Mouse (Mus musculus) intestine, embryonic 15.5 days (tissue): Measurements from ENCODE around the gene Baiap2l2. TPM values are rescaled to one million over a fixed set of nuclear protein-coding genes. Genes with fewer than 3 reads are reported as not detected.

Experiments
- polyA plus RNA-seq: library from polyadenylated mRNA; unstranded; fragments of >200 nt; fragmentation: Nextera tagmentation; extraction: Ambion mirVana; gene quantifications from 2 replicates; pipeline ENCODE4 v1.2.1, GENCODE M21; 2015

The Baiap2l2 gene
- polyA plus RNA-seq, 1 experiment from 2014 or later = 12.3 TPM

Other genes with a start within 250 kb of the Baiap2l2 start
- gene Galr3, start 243.7 kb downstream of the Baiap2l2 start, polyA plus RNA-seq = 1.6 and 1.8 TPM in 2 replicates
- 53.5 and 56.2 TPM in 2 replicates for gene Ankrd54, start 222.6 kb downstream of the Baiap2l2 start, polyA plus RNA-seq
- 229 and 241 TPM in 2 replicates for gene Eif3l, start 210.4 kb downstream of the Baiap2l2 start, polyA plus RNA-seq
- gene Micall1, start 176.6 kb downstream of the Baiap2l2 start, polyA plus RNA-seq = 8.3 TPM in 2 replicates
- 311 and 328 TPM in 2 replicates for gene Polr2f, start 144.5 kb downstream of the Baiap2l2 start, polyA plus RNA-seq
- gene 1700088E04Rik, start 144.3 kb downstream of the Baiap2l2 start, polyA plus RNA-seq = 4.5 and 5.7 TPM in 2 replicates
- 7.9 and 8.2 TPM in 2 replicates for gene Sox10, start 120.3 kb downstream of the Baiap2l2 start, polyA plus RNA-seq
- 44.2 and 50.1 TPM in 2 replicates for gene Pick1, start 56.4 kb downstream of the Baiap2l2 start, polyA plus RNA-seq
- gene Gm49486, start 56.1 kb downstream of the Baiap2l2 start, polyA plus RNA-seq = 0.27 and 0.35 TPM in 2 replicates
- 0.16 TPM in 1 of 2 replicates, not detected in the other for gene Slc16a8, start 30.8 kb downstream of the Baiap2l2 start, polyA plus RNA-seq
- 20.2 and 21.6 TPM in 2 replicates for gene Pla2g6, start 42.9 kb upstream of the Baiap2l2 start, polyA plus RNA-seq
- 5.8 and 7.9 TPM in 2 replicates for gene Maff, start 61.1 kb upstream of the Baiap2l2 start, polyA plus RNA-seq
- 49.4 and 51.0 TPM in 2 replicates for gene Tmem184b, start 118.0 kb upstream of the Baiap2l2 start, polyA plus RNA-seq
- gene Csnk1e, start 170.0 kb upstream of the Baiap2l2 start, polyA plus RNA-seq = 59.1 and 61.8 TPM in 2 replicates
- gene Kcnj4, start 219.7 kb upstream of the Baiap2l2 start, polyA plus RNA-seq = not detected in 2 replicates
- 71.6 and 78.7 TPM in 2 replicates for gene Kdelr3, start 230.9 kb upstream of the Baiap2l2 start, polyA plus RNA-seq